Mouse (Mus musculus) embryo, embryonic 11.5 days (tissue): ENCODE data around the gene Arhgap24.

Experiments
- DNase-seq: peaks from one replicate; pipeline ENCODE4 v3.0.0-alpha.2; 2012; ENCODE audit warnings: low read depth, low spot score

Arhgap24 gene

DNA sequence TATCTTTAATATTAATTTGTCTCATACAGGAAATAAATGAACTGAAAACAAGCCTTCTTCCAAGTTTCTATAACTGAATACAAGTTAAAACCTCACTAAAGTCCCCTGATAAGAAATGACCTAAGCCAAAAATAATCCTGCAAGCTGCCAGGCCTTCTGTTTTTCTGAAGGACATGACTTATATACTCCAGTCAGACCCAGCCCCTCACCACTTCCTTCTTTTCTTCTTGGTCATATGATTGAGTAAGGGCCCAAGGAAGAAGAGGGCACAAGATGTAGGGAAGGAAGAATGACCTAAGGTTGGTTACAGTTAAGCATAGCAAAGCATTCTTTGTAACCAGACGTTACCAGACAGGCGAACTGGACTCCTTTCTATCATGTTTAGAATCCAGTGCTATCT is 21.1 kb downstream of the Arhgap24 start:
- DNase-seq: no peak

GRCm38 (mm10) chr5:102503066-102503465 is 21.9 kb downstream of the Arhgap24 start:
- DNase-seq: no peak

DNA sequence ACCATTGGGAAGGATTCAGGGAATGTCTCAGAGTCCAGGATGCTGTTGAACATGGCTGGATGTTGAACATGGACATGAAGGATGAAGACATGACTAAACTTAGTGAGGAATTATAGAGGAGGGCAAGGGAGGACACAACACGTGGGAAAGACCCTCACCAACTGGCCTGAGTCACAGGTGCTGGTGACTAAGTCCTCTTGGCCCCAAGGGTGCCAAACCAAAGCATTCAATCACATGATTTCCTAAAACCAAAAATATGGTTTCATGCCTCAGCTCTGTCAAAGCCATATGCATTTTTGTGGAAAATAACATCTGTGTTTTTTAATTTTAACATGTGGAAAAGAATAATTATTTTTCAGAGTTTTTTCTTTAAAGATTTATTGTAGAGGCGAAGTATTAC is 22.7 kb downstream of the Arhgap24 start:
- DNase-seq: no peak

DNA sequence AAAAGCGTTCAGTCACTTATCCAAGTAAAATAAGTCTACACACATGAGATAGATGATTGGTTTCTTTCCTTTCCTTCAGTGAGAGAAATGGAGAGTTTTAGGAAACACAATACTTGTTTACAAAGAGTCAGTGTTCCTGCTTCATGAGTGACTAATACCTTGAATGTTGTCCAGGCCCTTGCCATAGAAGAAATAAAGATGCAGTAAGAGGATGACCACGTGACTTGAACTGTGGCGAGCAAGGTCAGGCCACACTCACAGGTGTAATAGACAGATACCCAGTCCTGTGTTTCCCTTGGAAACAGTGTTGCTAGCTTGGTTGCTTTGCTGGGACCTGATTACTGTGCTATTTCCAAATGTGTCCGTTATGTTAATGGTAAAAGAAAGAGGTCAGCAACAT is 23.4 kb downstream of the Arhgap24 start:
- DNase-seq: no peak

- DNase-seq: no peak
Observed at GRCm38 (mm10) chr5:102508162-102508561, 27.0 kb downstream of the Arhgap24 start.

DNA sequence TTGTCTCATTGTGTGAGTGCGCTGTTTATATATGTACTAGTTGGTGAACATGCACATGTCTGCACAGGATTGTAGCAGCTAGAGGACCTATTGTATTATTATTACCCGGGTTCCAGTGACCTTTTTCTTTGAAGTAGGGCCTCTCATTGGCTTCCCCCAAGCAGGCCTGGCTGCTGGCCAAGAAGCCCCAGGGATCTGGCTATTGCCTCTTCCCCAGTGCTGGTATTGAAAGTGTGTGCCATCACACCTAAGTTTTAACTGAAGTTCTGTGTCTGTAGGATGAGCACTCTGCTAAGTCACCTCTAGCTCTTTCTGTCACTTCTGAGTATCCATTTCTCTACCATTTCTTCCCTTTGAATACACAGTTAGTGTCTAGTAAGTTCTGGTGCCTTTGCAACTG is 28.2 kb downstream of the Arhgap24 start:
- no peak for DNase-seq

GRCm38 (mm10) chr5:102511651-102512050 is 30.5 kb downstream of the Arhgap24 start:
- DNase-seq: no peak

GRCm38 (mm10) chr5:102515496-102515895 is 34.3 kb downstream of the Arhgap24 start:
- DNase-seq: no peak

DNA sequence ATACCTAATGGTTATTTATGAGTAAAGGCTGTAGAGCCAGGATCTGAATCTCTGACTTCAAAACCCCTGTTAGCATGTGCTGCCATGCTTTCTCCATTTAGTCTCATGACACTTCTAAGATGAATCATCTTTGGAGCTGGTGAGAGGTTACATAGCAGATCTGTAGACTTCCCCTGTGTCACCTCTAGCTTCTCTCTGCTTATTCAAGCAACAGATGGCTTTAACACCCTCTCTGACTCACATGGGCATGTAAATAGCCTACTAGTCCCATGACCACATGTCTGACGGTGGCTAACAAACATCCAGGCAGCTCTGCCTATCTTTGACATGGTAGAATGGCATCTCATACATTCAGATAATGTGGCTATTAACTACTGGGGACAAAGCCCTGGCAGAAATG is 39.3 kb downstream of the Arhgap24 start:
- no peak for DNase-seq

DNA sequence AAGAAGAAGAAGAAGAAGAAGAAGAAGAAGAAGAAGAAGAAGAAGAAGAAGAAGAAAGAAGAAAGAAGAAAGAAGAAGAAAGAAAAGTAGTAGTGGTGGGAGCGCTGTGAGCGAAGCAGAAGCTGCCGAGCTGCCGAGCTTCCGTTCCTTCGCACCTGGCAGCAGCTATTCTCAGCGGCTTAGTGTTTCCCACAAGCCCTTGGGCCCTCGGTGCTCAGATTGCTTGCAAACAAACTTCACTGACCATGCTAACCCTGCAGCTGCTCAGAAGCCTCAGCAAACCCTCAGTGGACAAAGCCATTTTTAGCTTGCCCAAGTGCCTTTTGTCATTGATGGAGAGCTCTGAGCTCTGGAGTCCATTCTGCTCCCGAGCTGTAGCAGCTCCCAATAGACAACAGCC is 54.1 kb downstream of the Arhgap24 start:
- DNase-seq: no peak

DNA sequence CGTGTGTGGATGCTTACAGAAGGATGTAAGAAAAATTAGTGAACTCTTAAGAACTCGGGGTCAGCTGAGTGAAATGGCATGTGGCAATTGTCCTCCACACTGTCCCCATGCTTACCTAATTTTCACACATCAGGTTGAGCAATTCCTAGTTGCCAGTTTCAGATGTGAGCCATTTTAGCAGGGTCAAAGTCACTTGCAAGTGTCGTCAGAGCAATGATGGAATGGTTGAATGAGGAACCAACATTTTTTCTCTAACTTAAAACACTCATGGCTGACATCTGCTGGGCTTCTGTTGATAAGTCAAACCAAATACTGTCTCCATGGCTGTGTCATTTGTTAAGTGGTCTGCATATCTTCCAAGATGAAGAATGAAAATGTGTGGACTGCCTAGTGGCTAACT is 56.6 kb downstream of the Arhgap24 start:
- DNase-seq: no peak

- DNase-seq: no peak
Observed at GRCm38 (mm10) chr5:102546296-102546695, 65.1 kb downstream of the Arhgap24 start.

DNA sequence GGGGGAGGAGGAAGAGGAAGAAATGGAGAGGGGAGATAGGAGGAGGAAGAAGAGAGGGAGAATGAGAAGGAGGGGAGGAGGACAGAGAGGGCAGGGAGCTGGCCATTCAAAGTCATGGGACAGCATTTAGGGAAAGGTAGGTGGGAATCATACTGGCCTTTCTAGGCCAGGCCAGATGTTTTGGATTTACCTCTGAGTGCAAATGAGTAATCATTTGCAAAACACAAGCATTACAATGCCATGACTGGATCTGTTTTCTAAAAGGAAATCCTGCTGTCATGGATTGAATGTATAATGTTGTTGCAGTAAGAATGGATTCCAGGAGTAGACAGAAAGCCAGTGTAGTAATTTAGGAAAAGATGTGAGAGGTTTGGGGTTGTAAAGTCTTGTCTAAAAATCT is 66.6 kb downstream of the Arhgap24 start:
- DNase-seq: no peak

GRCm38 (mm10) chr5:102548382-102548781 is 67.2 kb downstream of the Arhgap24 start:
- DNase-seq: no peak

DNA sequence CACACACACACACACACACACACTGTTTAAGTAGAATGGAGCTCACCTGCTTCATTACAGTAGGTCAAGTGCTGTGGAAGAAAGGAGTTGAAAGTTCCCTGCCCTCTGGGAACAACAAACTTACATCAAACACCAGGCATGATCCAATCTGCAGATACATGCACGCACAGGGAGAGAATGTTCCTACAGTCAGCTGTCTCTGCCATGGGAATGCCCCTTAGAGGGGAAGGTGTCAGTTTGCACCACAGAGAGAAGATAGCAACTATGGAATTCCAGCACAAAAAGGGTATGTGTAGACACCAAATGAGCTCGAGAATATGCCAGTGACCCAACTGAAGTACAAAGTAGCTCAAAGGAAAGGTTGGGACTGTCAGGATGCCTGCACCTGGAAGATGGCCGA is 69.0 kb downstream of the Arhgap24 start:
- DNase-seq: no peak

- DNase-seq: peak; percentile 4
Observed at GRCm38 (mm10) chr5:102550870-102551637, 69.9 kb downstream of the Arhgap24 start.

DNA sequence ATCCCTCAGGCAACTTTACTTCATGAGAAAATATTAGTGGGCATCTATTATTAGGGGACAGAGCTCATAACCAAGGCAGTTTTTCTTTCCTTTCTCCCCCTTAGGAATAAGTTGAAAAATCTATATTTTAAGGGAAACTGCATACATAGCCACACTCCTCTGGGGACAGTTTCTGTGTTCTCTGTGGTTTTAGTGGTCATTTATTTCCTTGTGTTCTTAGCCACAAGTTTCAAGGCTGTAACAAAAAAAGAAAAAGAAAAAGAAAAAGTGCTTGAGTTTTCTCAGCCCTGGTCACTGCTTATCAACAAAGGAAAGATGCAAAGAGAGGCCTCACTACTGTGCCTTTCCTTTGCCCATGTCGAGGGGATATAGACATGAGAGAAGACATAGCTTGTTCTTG is 71.3 kb downstream of the Arhgap24 start:
- DNase-seq: no peak

DNA sequence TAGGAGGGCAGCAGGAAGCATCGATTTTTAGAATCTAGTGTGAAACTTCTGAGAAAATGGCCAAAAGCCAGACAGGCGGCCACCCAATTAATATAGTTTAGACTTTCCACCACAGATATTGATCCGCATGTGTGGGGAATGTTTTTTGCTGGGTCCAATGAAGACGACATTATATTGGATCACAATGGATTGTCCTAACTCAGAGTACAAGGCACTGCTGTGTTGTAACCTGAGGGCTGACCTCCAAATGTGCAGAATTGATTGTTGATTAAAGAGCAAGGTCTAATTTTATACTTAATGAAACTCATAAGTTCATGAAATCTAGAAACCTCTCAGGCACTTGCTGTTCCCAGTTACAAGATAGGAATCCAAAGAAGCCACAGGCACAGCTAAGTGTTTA is 74.8 kb downstream of the Arhgap24 start:
- no peak for DNase-seq

DNA sequence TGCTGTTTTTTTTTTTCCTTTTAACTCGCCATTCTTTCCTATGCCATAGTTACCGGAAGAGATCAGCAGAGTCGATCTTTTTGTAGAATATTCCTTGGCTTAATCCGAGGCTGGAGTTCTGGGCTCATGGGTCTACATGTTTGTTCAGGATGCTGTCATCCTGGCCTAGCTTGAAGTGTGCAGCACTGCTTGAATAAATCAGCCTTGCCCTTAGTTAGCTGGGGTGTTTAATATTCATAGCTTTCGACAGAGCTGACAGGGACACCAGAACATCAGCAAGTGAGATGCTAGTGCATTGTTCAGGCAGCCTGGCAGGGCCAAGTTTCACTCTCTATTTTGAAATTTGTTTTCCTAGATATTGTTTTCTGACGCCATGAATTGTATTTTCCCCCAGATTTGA is 79.1 kb downstream of the Arhgap24 start:
- DNase-seq: no peak

DNA sequence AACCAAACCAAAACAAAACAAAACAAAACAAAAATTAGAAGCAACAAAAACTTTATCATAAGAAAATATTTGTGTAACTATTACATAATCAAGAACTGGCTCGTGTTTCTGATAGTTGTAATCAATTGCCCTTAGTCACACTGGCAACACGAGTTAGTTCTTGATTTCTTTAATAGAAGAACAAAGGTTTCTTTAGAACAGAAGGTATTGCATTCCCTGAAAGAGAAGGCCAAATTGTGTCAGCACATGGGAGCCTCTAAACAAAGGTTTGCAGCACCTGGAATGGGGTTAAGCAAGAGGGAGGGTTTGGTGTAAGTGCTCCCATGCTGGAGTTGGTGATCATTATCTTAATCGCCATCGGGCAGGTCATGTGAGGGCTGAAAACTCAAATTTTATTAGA is 82.8 kb downstream of the Arhgap24 start:
- DNase-seq: no peak

GRCm38 (mm10) chr5:102568764-102569163 is 87.6 kb downstream of the Arhgap24 start:
- DNase-seq: no peak

DNA sequence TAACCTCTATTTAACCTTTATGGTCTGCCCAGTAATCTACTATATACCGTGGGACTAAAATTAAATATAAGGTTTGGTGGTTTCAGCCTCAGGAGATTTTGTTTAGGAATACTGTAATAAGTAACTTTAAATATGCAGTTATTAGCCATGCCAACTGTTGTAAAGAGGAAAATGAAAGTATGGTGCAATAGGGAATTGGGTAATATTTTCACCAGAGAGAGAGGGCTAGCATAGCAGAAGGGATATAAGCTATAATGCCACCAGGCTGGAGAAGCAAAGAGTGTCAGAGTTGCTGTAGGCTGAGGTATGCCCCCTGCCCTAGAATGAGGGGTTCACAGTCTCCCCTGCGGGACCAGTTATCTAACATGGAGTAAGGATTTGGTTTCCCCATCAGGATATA is 90.3 kb downstream of the Arhgap24 start:
- no peak for DNase-seq

DNA sequence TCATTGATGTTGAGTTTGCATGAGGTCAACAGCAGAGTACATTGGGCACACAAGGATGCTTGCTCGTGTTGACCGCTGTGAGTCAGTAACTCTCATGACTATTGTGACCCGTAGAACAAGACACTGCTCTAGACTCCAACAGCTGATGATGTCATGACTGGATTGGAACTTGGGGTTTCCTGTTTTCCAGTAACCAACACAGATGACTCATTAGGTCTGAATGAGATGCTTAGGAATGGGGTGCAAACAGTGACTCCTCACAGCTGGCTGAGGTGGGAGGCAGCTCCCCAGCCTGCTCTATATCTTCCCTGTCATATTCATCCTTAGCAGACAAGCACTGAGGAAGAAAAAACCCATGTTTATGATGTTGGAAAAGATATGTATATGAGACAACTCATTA is 95.6 kb downstream of the Arhgap24 start:
- no peak for DNase-seq

DNA sequence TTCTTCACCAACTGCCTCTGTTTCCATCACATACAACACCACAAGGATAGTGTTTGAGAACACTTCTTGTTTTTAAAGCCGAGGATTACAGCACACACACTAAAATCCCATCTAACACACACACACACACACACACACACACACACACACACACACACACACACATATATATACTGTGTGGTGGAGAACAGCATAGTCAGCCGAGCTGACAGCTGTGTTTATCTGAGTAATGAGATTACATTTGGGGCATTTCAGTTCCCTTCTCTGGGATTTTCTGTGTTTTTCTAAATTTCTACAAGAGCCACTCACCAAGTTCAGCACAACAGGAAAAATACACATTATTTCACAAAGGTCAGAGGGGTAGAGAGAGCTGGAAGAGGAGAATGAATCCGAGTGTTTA is 96.5 kb downstream of the Arhgap24 start:
- no peak for DNase-seq
